Mouse (Mus musculus) liver, embryonic 14.5 days (tissue): Measurements from ENCODE around the gene Hoxb4. TPM values are rescaled to one million over a fixed set of nuclear protein-coding genes. Genes with fewer than 3 reads are reported as not detected.

Experiments used
- ATAC-seq: fragments of 200-750 bp; cut with Nextera tagmentation; 2 replicates; pipeline ENCODE4 v1.8.0; 2017; ENCODE audit warnings: moderate number of reproducible peaks, mild to moderate bottlenecking, moderate library complexity; ENCODE audit not compliant: insufficient read depth
- DNase-seq, 3 experiments: peaks; one replicate each; pipeline ENCODE4 v3.0.0-alpha.2; 2012 to 2013; ENCODE audit warnings: low read depth in 3 of 3, low spot score in 3 of 3
- H3K27ac ChIP-seq: fragments of 300-500 bp; sonication (generic); 2 replicates; pipeline ENCODE4 v1.5.1; 2014; ENCODE audit warnings: moderate library complexity, mild to moderate bottlenecking, control low read depth, inconsistent platforms
- H3K27me3 ChIP-seq: fragments of 300-500 bp; sonication (generic); 2 replicates; pipeline ENCODE4 v1.6.1; 2014; ENCODE audit warnings: mild to moderate bottlenecking, low read length, moderate library complexity; ENCODE audit not compliant: control insufficient read depth, insufficient read depth
- H3K36me3 ChIP-seq: fragments of 300-500 bp; sonication (generic); replicated peaks from 2 replicates; pipeline ENCODE4 v1.6.1; 2014; ENCODE audit warnings: low read depth; ENCODE audit not compliant: control insufficient read depth, insufficient read depth
- H3K4me1 ChIP-seq, 2 experiments: fragments of 200-500 bp in 1 of 2; fragments of 300-500 bp in 1 of 2; sonication (generic) in 1 of 2; replicated peaks; 2 replicates each; pipeline ENCODE4 v1.6.1; 2012 to 2014; ENCODE audit warnings: antibody characterized with exemption in 1 of 2, inconsistent platforms in 1 of 2, low read length in 1 of 2; ENCODE audit not compliant: control insufficient read depth in 2 of 2, insufficient read depth in 2 of 2
- H3K4me2 ChIP-seq: fragments of 300-500 bp; sonication (generic); 2 replicates; pipeline ENCODE4 v1.6.1; 2014; ENCODE audit warnings: low read depth, mild to moderate bottlenecking, control low read depth, moderate library complexity
- H3K4me3 ChIP-seq, 2 experiments: fragments of 200-500 bp in 1 of 2; fragments of 300-500 bp in 1 of 2; sonication (generic) in 1 of 2; 2 replicates each; pipeline ENCODE4 v1.5.1; 2012 to 2014; ENCODE audit warnings: low read depth in 2 of 2, low read length in 2 of 2, mild to moderate bottlenecking in 2 of 2, control low read depth in 1 of 2, inconsistent platforms in 1 of 2, moderate library complexity in 1 of 2; ENCODE audit not compliant: insufficient read depth in 1 of 2
- H3K9ac ChIP-seq: fragments of 300-500 bp; sonication (generic); replicated peaks from 2 replicates; pipeline ENCODE4 v1.6.1; 2014; ENCODE audit warnings: mild to moderate bottlenecking, control low read depth, moderate library complexity
- H3K9me3 ChIP-seq: fragments of 300-500 bp; sonication (generic); 2 replicates; pipeline ENCODE4 v1.6.1; 2016; ENCODE audit warnings: low read length, mixed read lengths; ENCODE audit not compliant: control insufficient read depth
- CTCF ChIP-seq: IDR thresholded peaks from 2 replicates; pipeline ENCODE4 v1.5.1; 2016; ENCODE audit warnings: antibody characterized with exemption, low read depth, control low read depth
- EP300 ChIP-seq: IDR thresholded peaks from 2 replicates; pipeline ENCODE4 v1.6.1; 2016; ENCODE audit warnings: antibody characterized with exemption, low read depth
- WGBS: fragments of 180-500 bp; shearing (Covaris S2); extraction: QIAGEN DNeasy Blood & Tissue Kit; methylation state at CpG from one replicate; pipeline ENCODE4 v1.1.7; 2014; ENCODE audit not compliant: insufficient replicate concordance; 5-methylcytosine and 5-hydroxymethylcytosine counted together
- polyA plus RNA-seq, 2 experiments: library from polyadenylated mRNA; depleted of rRNA in 1 of 2; stranded (reverse) in 1 of 2; unstranded in 1 of 2; fragments of >200 nt; fragmentation: Nextera tagmentation in 1 of 2; extraction: Ambion mirVana in 1 of 2; gene quantifications; 2 replicates each; pipeline versions ENCODE4 v1.2.1 to v1.2.3; 2012 to 2014

Gene Hoxb4
- polyA plus RNA-seq, 2 experiments, result 0.06 to 0.48 TPM

DNA sequence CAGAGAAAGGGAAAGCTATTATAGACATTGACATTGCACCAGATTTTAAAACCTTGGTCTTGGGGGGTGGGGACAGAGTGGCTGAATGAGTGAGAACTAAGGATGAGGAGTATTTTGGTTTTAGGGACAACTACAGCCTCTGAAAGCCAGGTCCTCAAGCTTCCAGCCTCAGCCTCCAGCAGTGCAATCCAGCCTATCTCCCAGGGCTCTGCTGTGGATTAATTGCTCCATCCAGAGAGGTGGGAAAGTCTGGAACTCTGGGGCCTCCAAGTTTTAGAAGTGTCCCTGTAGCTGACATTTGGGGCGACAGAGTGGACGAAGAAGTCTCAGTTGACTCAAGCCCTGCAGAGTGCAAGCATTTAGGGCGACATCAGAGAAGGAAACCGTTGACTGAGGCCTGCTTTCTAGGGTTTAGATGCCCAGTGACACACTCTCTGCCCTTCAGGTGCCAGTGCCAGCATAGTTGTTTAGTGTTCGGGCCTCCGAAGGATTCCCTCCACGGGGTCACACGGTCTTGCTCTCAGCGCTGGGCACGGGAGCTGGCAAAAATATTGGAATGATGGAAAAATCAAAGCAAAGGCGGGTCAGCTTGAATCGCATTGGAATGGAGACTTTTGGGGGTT lies 4.2 kb upstream of the Hoxb4 start:
- WGBS, result 19% methylated on average over 12 of the region's 12 CpGs
- peaks cover 100% of the 10 kb centered on the region for H3K27me3 ChIP-seq
- no peak overlapping the region for H3K4me2 ChIP-seq
- H3K4me1 ChIP-seq, result no peaks in the 10 kb centered on the region
- ATAC-seq, result no peak
- H3K36me3 ChIP-seq, result no peaks in the 10 kb centered on the region
- no peak overlapping the region for H3K9ac ChIP-seq
- no peak for TF ChIP-seq EP300
- TF ChIP-seq CTCF, result no peak
- no peak for DNase-seq
- no peak overlapping the region for H3K27ac ChIP-seq
- no peaks in the 10 kb centered on the region for H3K9me3 ChIP-seq
- H3K4me3 ChIP-seq, result no peak overlapping the region

GRCm38 (mm10) chr11:96314671-96315343 lies 3.3 kb upstream of the Hoxb4 start:
- Histone ChIP-seq H3K27me3 (peaks cover 100% of the 10 kb centered on the region), H3K9ac (no peak overlapping the region), H3K4me2 (no peak overlapping the region), H3K9me3 (no peaks in the 10 kb centered on the region), H3K4me1 (no peaks in the 10 kb centered on the region), H3K27ac (no peak overlapping the region), H3K4me3 (peak overlapping the region in 1 of 2 experiments; percentile 26; a peak in 2 of 4 replicates), H3K36me3 (no peaks in the 10 kb centered on the region)
- ATAC-seq, result no peak
- TF ChIP-seq CTCF (no peak), EP300 (no peak)
- no peak for DNase-seq
- WGBS, result 3% methylated on average over 34 of the region's 34 CpGs

DNA sequence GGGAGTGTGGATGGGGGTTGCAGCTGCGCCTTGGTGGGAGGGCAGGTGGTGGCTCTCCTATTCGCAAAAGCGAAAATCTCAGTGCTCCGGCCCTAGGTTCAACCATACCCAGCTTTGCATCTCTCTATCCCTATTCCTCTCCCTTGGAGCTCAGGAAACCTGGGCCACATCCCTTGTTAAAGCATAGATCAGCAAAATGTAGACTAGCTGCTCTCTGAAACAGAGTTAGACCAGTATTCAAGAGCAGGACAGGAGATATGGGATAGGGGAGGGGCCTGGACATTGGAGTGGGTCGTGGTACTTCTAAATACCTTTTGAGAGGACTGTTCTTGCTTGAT lies 2.8 kb upstream of the Hoxb4 start:
- no peaks in the 10 kb centered on the region for H3K9me3 ChIP-seq
- no peak overlapping the region for H3K4me2 ChIP-seq
- DNase-seq (no peak), ATAC-seq (no peak)
- no peak for TF ChIP-seq CTCF
- no peak for TF ChIP-seq EP300
- 28% methylated on average over 5 of the region's 5 CpGs for WGBS
- no peak overlapping the region for H3K4me3 ChIP-seq
- H3K4me1 ChIP-seq, result no peaks in the 10 kb centered on the region
- H3K27ac ChIP-seq, result no peak overlapping the region
- H3K36me3 ChIP-seq, result no peaks in the 10 kb centered on the region
- H3K27me3 ChIP-seq, result peaks cover 100% of the 10 kb centered on the region
- no peak overlapping the region for H3K9ac ChIP-seq

- no peaks in the 10 kb centered on the region for H3K36me3 ChIP-seq
- no peak overlapping the region for H3K27ac ChIP-seq
- no peak overlapping the region for H3K4me3 ChIP-seq
- no peaks in the 10 kb centered on the region for H3K4me1 ChIP-seq
- no peak overlapping the region for H3K4me2 ChIP-seq
- DNase-seq (no peak), ATAC-seq (no peak)
- peaks cover 93% of the 10 kb centered on the region for H3K27me3 ChIP-seq
- H3K9ac ChIP-seq, result no peak overlapping the region
- H3K9me3 ChIP-seq, result no peaks in the 10 kb centered on the region
- TF ChIP-seq CTCF, result no peak
- TF ChIP-seq EP300, result no peak
- WGBS, result 21% methylated on average over 18 of the region's 18 CpGs
Measured at GRCm38 (mm10) chr11:96316696-96317607, 1.1 kb upstream of the Hoxb4 start.
